Mouse (Mus musculus): ENCODE results near the gene Fkbp8. TPM values are rescaled to one million over a fixed set of nuclear protein-coding genes. Genes with fewer than 3 reads are reported as not detected.

Gene Fkbp8
- total and polyA plus RNA-seq, 3 experiments = 176 to 266 (median 178) TPM

DNA sequence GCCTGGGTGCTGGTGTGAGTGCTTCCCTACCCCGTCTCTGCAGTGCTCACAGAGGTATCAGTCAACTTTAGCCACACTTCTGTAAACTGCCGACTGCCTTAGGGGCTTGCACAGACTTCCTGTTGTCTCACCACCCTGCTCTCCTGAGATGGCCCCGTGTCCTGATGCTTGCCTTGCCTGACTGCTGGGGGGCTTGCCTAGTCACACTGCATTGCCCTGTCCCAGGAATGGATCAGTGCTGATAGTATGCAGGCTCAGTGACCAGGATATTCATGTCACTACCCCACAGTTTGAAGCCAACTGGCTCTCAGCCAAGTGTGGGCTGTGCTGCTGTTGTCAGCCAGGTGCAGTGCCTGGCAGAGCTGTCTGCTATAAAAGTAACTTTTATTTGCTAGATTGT lies 38.0 kb downstream of the Fkbp8 start:
- Histone ChIP-seq H3K4me1 (ENCODE audit: control insufficient read depth in 1 of 2, insufficient read depth in 2 of 2) (peaks cover 0 to 38% of the 10 kb centered on the region in 2 experiments; a peak in 2 of 4 replicates), H3K27ac (ENCODE audit: insufficient read depth, low read depth) (no peak overlapping the region), H3K79me2 (replicated peaks; ENCODE audit: control insufficient read depth, extremely low read depth, insufficient read depth, poor library complexity, severe bottlenecking) (no peaks in the 10 kb centered on the region), H3K9me3 (replicated peaks; ENCODE audit: low read length) (no peaks in the 10 kb centered on the region), H3K4me3 (replicated peaks in 1 of 3; ENCODE audit: low read depth in 2 of 3, low read length in 2 of 3, poor library complexity in 1 of 3) (no peak overlapping the region), H3K27me3 (replicated peaks) (no peaks in the 10 kb centered on the region), H3K9ac (ENCODE audit: insufficient read depth, low read depth) (no peak overlapping the region), H3K4me2 (ENCODE audit: insufficient read depth, low read depth, poor library complexity, severe bottlenecking) (no peak overlapping the region), H3K36me3 (replicated peaks in 1 of 2; ENCODE audit: control insufficient read depth in 1 of 2, insufficient read depth in 1 of 2, low read length in 1 of 2) (peaks cover 0 to 65% of the 10 kb centered on the region in 2 experiments)
- DNase-seq (ENCODE audit: extremely low read depth) = no peak
- TF ChIP-seq CHD1 (IDR thresholded peaks at IDR 0.05; ENCODE audit: low read depth, low read length) (no peak), GABPA (IDR thresholded peaks at IDR 0.05; ENCODE audit: insufficient replicate concordance, low read depth, low read length) (no peak), TBP (conservative IDR thresholded peaks at IDR 0.05; ENCODE audit: low read depth, low read length) (no peak), BHLHE40 (IDR thresholded peaks at IDR 0.05; ENCODE audit: low read depth, low read length) (no peak), KAT2A (IDR thresholded peaks at IDR 0.05; ENCODE audit: insufficient replicate concordance, low read length) (no peak), ETS1 (conservative IDR thresholded peaks at IDR 0.05; ENCODE audit: low read depth, low read length) (no peak), USF1 (IDR thresholded peaks at IDR 0.05; ENCODE audit: low read depth, low read length) (no peak)
- in situ Hi-C loops (cut with MboI; ENCODE audit: low pct_ligation_motif_present, low pct_unique_long_range_greater_than_20kb, low sequenced_read_pairs) = no loop called here
- dilution Hi-C loops (cut with MboI; ENCODE audit: extremely low pct_ligation_motif_present, extremely low pct_unique_long_range_greater_than_20kb, low sequenced_read_pairs) = no loop called here

DNA sequence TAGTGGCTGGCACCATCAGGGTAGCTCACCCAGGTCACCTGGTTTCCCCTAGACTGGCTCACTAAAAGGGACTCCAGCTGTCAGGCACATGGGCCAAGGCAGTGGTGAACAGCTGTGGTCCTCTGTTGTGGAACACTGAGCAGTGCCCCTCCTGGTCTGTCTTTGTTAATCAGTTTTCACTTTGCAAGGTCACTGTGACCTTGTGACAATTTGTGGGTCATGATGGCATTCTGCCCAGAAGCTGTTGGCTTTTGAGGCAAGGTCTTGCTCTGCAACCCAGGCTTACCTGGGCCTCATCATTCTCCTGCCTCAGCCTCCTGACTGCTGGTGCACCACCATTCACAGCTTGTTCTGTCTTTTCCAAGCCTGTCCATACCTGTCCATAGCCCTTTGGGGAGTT lies 42.8 kb downstream of the Fkbp8 start:
- dilution Hi-C loops (cut with MboI; ENCODE audit: extremely low pct_ligation_motif_present, extremely low pct_unique_long_range_greater_than_20kb, low sequenced_read_pairs) = no loop called here
- peaks cover 8 to 77% of the 10 kb centered on the region in 2 experiments for H3K36me3 ChIP-seq (replicated peaks in 1 of 2; ENCODE audit: control insufficient read depth in 1 of 2, insufficient read depth in 1 of 2, low read length in 1 of 2)

DNA sequence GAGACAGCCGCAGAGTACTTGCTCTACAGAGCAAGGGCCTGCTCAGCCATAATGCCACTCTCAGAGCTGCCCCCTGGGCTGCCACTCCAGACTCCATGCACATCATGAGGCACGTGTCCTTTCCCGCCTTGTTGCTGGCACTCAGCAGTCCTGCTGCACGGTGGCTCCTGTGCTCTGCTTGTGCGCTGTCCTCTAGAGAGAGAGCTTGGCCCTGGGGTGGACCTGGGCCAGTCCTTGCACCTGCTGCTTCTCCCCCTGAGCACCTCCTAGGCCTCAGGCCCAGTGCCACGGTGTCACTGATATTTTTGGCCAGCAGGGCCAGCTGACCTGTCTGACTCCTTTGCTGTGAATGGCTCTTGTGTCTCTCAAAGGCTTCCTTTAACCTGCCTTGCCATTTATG lies 43.5 kb downstream of the Fkbp8 start:
- Histone ChIP-seq H3K36me3 (replicated peaks in 1 of 2; ENCODE audit: control insufficient read depth in 1 of 2, insufficient read depth in 1 of 2, low read length in 1 of 2) (peaks cover 8 to 74% of the 10 kb centered on the region in 2 experiments), H3K79me2 (replicated peaks; ENCODE audit: control insufficient read depth, extremely low read depth, insufficient read depth, poor library complexity, severe bottlenecking) (no peaks in the 10 kb centered on the region), H3K27ac (ENCODE audit: insufficient read depth, low read depth) (no peak overlapping the region), H3K4me3 (replicated peaks in 1 of 3; ENCODE audit: low read depth in 2 of 3, low read length in 2 of 3, poor library complexity in 1 of 3) (no peak overlapping the region), H3K4me1 (ENCODE audit: control insufficient read depth in 1 of 2, insufficient read depth in 2 of 2) (peaks cover 8 to 27% of the 10 kb centered on the region in 2 experiments), H3K4me2 (ENCODE audit: insufficient read depth, low read depth, poor library complexity, severe bottlenecking) (no peak overlapping the region), H3K27me3 (replicated peaks) (no peaks in the 10 kb centered on the region), H3K9me3 (replicated peaks; ENCODE audit: low read length) (no peaks in the 10 kb centered on the region), H3K9ac (ENCODE audit: insufficient read depth, low read depth) (no peak overlapping the region)
- no peak for TF ChIP-seq ZKSCAN1 (IDR thresholded peaks at IDR 0.05; ENCODE audit: borderline replicate concordance, low read depth, low read length)
- TF ChIP-seq CTCF (conservative IDR thresholded peaks at IDR 0.05 in 1 of 2, IDR thresholded peaks at IDR 0.05 in 1 of 2; ENCODE audit: low read depth in 2 of 2, low read length in 2 of 2) = no peak
- TF ChIP-seq JUN (IDR thresholded peaks at IDR 0.05; ENCODE audit: insufficient read depth, low read depth, low read length) = no peak
- no peak for TF ChIP-seq ZC3H11A (IDR thresholded peaks at IDR 0.05; ENCODE audit: low read depth, low read length)
- TF ChIP-seq USF2 (conservative IDR thresholded peaks at IDR 0.05; ENCODE audit: low read depth, low read length) = no peak
- TF ChIP-seq JUND (conservative IDR thresholded peaks at IDR 0.05; ENCODE audit: low read depth, low read length) = no peak
- TF ChIP-seq RCOR1 (conservative IDR thresholded peaks at IDR 0.05; ENCODE audit: low read depth, low read length) = no peak
- no peak for TF ChIP-seq MAX (IDR thresholded peaks at IDR 0.05; ENCODE audit: low read length)
- no peak for TF ChIP-seq MAFK (IDR thresholded peaks at IDR 0.05; ENCODE audit: insufficient replicate concordance, low read length)
- TF ChIP-seq CHD1 (IDR thresholded peaks at IDR 0.05; ENCODE audit: low read depth, low read length) = no peak
- no peak for TF ChIP-seq MXI1 (IDR thresholded peaks at IDR 0.05; ENCODE audit: low read depth, low read length)
- TF ChIP-seq NRF1 (IDR thresholded peaks at IDR 0.05; ENCODE audit: low read depth, low read length) = no peak
- TF ChIP-seq MEF2A (IDR thresholded peaks at IDR 0.05; ENCODE audit: borderline replicate concordance, low read depth, low read length) = no peak
- no peak for TF ChIP-seq USF1 (IDR thresholded peaks at IDR 0.05; ENCODE audit: low read depth, low read length)
- no peak for TF ChIP-seq RAD21 (IDR thresholded peaks at IDR 0.05; ENCODE audit: low read depth, low read length)
- TF ChIP-seq MAZ (IDR thresholded peaks at IDR 0.05; ENCODE audit: low read depth, low read length) = no peak
- dilution Hi-C loops (cut with MboI; ENCODE audit: extremely low pct_ligation_motif_present, extremely low pct_unique_long_range_greater_than_20kb, low sequenced_read_pairs) = no loop called here
- in situ Hi-C loops (cut with MboI; ENCODE audit: low pct_ligation_motif_present, low pct_unique_long_range_greater_than_20kb, low sequenced_read_pairs) = no loop called here
- DNase-seq (ENCODE audit: extremely low read depth) = no peak

More for the DNA sequence above, 42.8 kb downstream of the Fkbp8 start:
- in situ Hi-C loops (cut with MboI; ENCODE audit: low pct_ligation_motif_present, low pct_unique_long_range_greater_than_20kb, low sequenced_read_pairs) = no loop called here
- Histone ChIP-seq H3K9ac (ENCODE audit: insufficient read depth, low read depth) (no peak overlapping the region), H3K27me3 (replicated peaks) (no peaks in the 10 kb centered on the region), H3K27ac (ENCODE audit: insufficient read depth, low read depth) (no peak overlapping the region), H3K4me1 (ENCODE audit: control insufficient read depth in 1 of 2, insufficient read depth in 2 of 2) (peaks cover 8 to 32% of the 10 kb centered on the region in 2 experiments), H3K9me3 (replicated peaks; ENCODE audit: low read length) (no peaks in the 10 kb centered on the region), H3K79me2 (replicated peaks; ENCODE audit: control insufficient read depth, extremely low read depth, insufficient read depth, poor library complexity, severe bottlenecking) (no peaks in the 10 kb centered on the region), H3K4me3 (replicated peaks in 1 of 3; ENCODE audit: low read depth in 2 of 3, low read length in 2 of 3, poor library complexity in 1 of 3) (no peak overlapping the region), H3K4me2 (ENCODE audit: insufficient read depth, low read depth, poor library complexity, severe bottlenecking) (no peak overlapping the region)
- no peak for DNase-seq (ENCODE audit: extremely low read depth)
- TF ChIP-seq MAZ (IDR thresholded peaks at IDR 0.05; ENCODE audit: low read depth, low read length) (no peak), HCFC1 (IDR thresholded peaks at IDR 0.05; ENCODE audit: low read depth, low read length) (no peak), ZNF384 (IDR thresholded peaks at IDR 0.05; ENCODE audit: low read depth, low read length) (no peak), ETS1 (conservative IDR thresholded peaks at IDR 0.05; ENCODE audit: low read depth, low read length) (no peak), MAFK (IDR thresholded peaks at IDR 0.05; ENCODE audit: insufficient replicate concordance, low read length) (no peak), SIN3A (IDR thresholded peaks at IDR 0.05; ENCODE audit: low read length) (no peak), CHD2 (IDR thresholded peaks at IDR 0.05; ENCODE audit: low read length) (no peak), MAX (IDR thresholded peaks at IDR 0.05; ENCODE audit: low read length) (no peak), KAT2A (IDR thresholded peaks at IDR 0.05; ENCODE audit: insufficient replicate concordance, low read length) (no peak), GABPA (IDR thresholded peaks at IDR 0.05; ENCODE audit: insufficient replicate concordance, low read depth, low read length) (no peak), USF2 (conservative IDR thresholded peaks at IDR 0.05; ENCODE audit: low read depth, low read length) (no peak), MEF2A (IDR thresholded peaks at IDR 0.05; ENCODE audit: borderline replicate concordance, low read depth, low read length) (no peak), RAD21 (IDR thresholded peaks at IDR 0.05; ENCODE audit: low read depth, low read length) (no peak), NRF1 (IDR thresholded peaks at IDR 0.05; ENCODE audit: low read depth, low read length) (no peak), TCF12 (IDR thresholded peaks at IDR 0.05; ENCODE audit: low read depth, low read length) (no peak)
